Mouse (Mus musculus) stomach, embryonic 16.5 days (tissue): ENCODE data around the gene Gm14137. TPM values are rescaled to one million over a fixed set of nuclear protein-coding genes. Genes with fewer than 3 reads are reported as not detected.

Source experiments
- ATAC-seq: fragments of 200-750 bp; cut with Nextera tagmentation; 2 replicates; pipeline ENCODE4 v1.8.0; 2017; ENCODE audit warnings: moderate number of reproducible peaks, moderate TSS enrichment; ENCODE audit not compliant: insufficient read depth, low FRiP score
- H3K27ac ChIP-seq: fragments of 300-500 bp; sonication (generic); 2 replicates; pipeline ENCODE4 v1.5.1; 2014; ENCODE audit warnings: low read length
- H3K27me3 ChIP-seq: fragments of 300-500 bp; sonication (generic); 2 replicates; pipeline ENCODE4 v1.6.1; 2014; ENCODE audit warnings: low read length, control low read depth, mixed read lengths; ENCODE audit not compliant: control insufficient read depth, insufficient read depth
- H3K36me3 ChIP-seq: fragments of 300-500 bp; sonication (generic); 2 replicates; pipeline ENCODE4 v1.6.1; 2014; ENCODE audit warnings: low read length; ENCODE audit not compliant: control insufficient read depth, insufficient read depth
- H3K4me1 ChIP-seq: fragments of 300-500 bp; sonication (generic); 2 replicates; pipeline ENCODE4 v1.6.1; 2014; ENCODE audit warnings: low read length, control low read depth, mixed read lengths; ENCODE audit not compliant: control insufficient read depth, insufficient read depth
- H3K4me2 ChIP-seq: fragments of 300-500 bp; sonication (generic); 2 replicates; pipeline ENCODE4 v1.6.1; 2014; ENCODE audit warnings: low read depth, low read length, mixed read lengths
- H3K4me3 ChIP-seq: fragments of 300-500 bp; sonication (generic); replicated peaks from 2 replicates; pipeline ENCODE4 v1.5.1; 2014; ENCODE audit warnings: mild to moderate bottlenecking, low read length
- H3K9ac ChIP-seq: fragments of 300-500 bp; sonication (generic); 2 replicates; pipeline ENCODE4 v1.6.1; 2014; ENCODE audit warnings: low read length
- H3K9me3 ChIP-seq: fragments of 300-500 bp; sonication (generic); replicated peaks from 2 replicates; pipeline ENCODE4 v1.6.1; 2016; ENCODE audit warnings: low read length, control low read depth; ENCODE audit not compliant: control insufficient read depth
- WGBS: fragments of 180-500 bp; shearing (Covaris S2); extraction: QIAGEN DNeasy Blood & Tissue Kit; methylation state at CpG from one replicate; pipeline ENCODE4 v1.1.7; 2014; 5-methylcytosine and 5-hydroxymethylcytosine counted together
- polyA plus RNA-seq: library from polyadenylated mRNA; unstranded; fragments of >200 nt; fragmentation: Nextera tagmentation; extraction: Ambion mirVana; gene quantifications from 2 replicates; pipeline ENCODE4 v1.2.1, GENCODE M21; 2015

Gm14137 gene
- polyA plus RNA-seq, 1 experiment from 2014 or later = 3.6 TPM

DNA sequence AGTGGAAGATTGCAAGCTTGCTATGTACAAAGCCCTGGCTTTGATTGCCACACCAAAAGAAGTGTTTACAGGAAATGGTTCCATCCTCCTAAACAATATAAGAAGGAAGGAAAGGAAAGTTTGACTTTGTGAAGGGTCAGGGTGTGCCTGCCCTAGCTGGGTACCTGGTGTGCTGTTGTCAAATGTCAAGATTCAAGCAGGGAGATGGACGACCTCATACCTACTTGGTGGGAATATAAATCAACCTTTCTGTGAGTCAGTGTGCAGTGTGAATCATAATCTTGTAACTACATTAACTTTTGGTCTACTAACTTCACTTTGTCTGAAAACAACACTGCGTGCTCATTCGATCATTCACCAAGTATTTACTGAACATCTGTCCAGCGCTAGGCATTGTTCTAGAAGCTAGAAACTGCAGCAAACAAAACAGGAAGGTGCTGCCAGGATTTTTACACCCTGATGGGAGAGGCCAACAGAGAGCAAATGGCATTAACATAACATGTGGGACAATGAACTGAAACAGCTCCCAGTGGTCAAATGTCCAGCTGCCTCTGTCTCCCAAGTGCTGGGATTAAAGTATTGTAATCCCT lies 29.7 kb downstream of the Gm14137 start:
- peaks cover 12% of the 10 kb centered on the region for H3K4me1 ChIP-seq
- no peak overlapping the region for H3K4me2 ChIP-seq
- H3K4me3 ChIP-seq = no peak overlapping the region
- H3K9me3 ChIP-seq = no peaks in the 10 kb centered on the region
- ATAC-seq = no peak
- H3K27me3 ChIP-seq = no peaks in the 10 kb centered on the region
- H3K27ac ChIP-seq = peak overlapping the region; percentile 40; the same call in 1 of the 2 replicates
- H3K36me3 ChIP-seq = no peaks in the 10 kb centered on the region
- no peak overlapping the region for H3K9ac ChIP-seq
- 68% methylated on average over 4 of the region's 4 CpGs for WGBS

DNA sequence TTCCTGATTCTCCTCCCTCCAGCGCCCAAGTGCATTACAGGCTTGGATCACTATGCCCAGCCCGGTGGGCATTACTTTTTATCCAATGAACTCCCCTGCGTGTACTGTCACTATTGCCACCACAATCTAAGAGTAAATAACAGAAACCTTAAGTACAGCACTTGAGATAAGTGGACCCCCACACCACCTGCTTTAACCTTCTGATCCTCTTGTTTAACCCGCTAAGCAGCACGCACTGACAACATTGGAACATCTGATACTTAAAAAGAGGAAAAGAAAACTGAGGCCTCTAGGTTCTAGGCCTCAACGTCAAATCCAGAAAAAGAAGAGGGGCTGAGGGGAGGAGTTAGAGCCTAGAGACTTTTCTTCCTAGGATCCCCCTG lies 33.6 kb downstream of the Gm14137 start:
- peaks cover 8% of the 10 kb centered on the region for H3K36me3 ChIP-seq
- peaks cover 10% of the 10 kb centered on the region for H3K4me1 ChIP-seq
- no peak for ATAC-seq
- H3K4me3 ChIP-seq = peak overlapping the region; percentile 89
- no peaks in the 10 kb centered on the region for H3K27me3 ChIP-seq
- no peaks in the 10 kb centered on the region for H3K9me3 ChIP-seq
- 15% methylated on average over 6 of the region's 6 CpGs for whole genome bisulfite sequencing
- peak overlapping the region; percentile 95 for H3K27ac ChIP-seq
- peak overlapping the region; percentile 78 for H3K4me2 ChIP-seq
- H3K9ac ChIP-seq = peak overlapping the region; percentile 85

GRCm38 (mm10) chr2:119208344-119209175 lies 34.3 kb downstream of the Gm14137 start, which contains the start of the genes Zfyve19 and Dnajc17:
Gene Zfyve19, plus strand, starts transcription at chr2:119208617.
Gene Dnajc17, minus strand, starts transcription at chr2:119208795.
- under 1% methylated on average over 51 of the region's 51 CpGs for WGBS
- ATAC-seq = peak; percentile 97
- peak within 1 kb of the TSS; percentile 95 for H3K27ac ChIP-seq
- H3K9ac ChIP-seq = peak within 1 kb of the TSS; percentile 91
- H3K9me3 ChIP-seq = no peaks in the 10 kb centered on the region
- H3K4me2 ChIP-seq = peak within 1 kb of the TSS; percentile 78
- H3K4me1 ChIP-seq = peaks cover 7% of the 10 kb centered on the region; the same call in 1 of the 2 replicates
- H3K4me3 ChIP-seq = peak within 1 kb of the TSS; percentile 89
- H3K36me3 ChIP-seq = peaks cover 8% of the 10 kb centered on the region
- no peaks in the 10 kb centered on the region for H3K27me3 ChIP-seq

DNA sequence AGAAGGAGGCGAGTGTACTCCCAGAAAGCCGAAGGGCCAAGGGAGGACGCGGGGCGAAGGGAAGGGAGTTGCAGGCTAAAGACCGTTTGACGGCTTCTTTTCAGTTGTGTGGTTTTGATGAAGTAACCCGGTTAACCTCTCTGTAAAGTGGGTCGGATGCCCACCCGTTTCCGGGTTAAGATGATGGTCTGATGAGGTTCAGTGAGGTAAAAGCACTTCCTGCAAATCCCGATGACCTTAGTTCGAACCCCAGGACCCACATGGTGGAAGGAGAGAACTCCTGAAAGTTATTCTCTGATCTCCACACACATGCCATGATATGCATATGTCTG lies 34.8 kb downstream of the Gm14137 start:
- ATAC-seq = no peak
- Histone ChIP-seq H3K36me3 (peaks cover 8% of the 10 kb centered on the region), H3K4me1 (peaks cover 7% of the 10 kb centered on the region; the same call in 1 of the 2 replicates), H3K27ac (peak overlapping the region; percentile 74), H3K9me3 (no peaks in the 10 kb centered on the region), H3K4me3 (peak overlapping the region; percentile 89), H3K4me2 (peak overlapping the region; percentile 60), H3K27me3 (no peaks in the 10 kb centered on the region), H3K9ac (peak overlapping the region; percentile 91)
- 0% methylated on average over 13 of the region's 13 CpGs for WGBS

Other genes with a start within 250 kb of the Gm14137 start
- 20.1 and 21.1 TPM in 2 replicates for gene Chst14, start 248.0 kb upstream of the Gm14137 start, polyA plus RNA-seq
- 23.8 and 24.0 TPM in 2 replicates for gene Ccdc32, start 145.1 kb upstream of the Gm14137 start, polyA plus RNA-seq
- gene Rpusd2, start 139.7 kb upstream of the Gm14137 start, polyA plus RNA-seq = 3.0 and 3.3 TPM in 2 replicates
- 39.3 and 44.8 TPM in 2 replicates for gene Knl1, start 127.4 kb upstream of the Gm14137 start, polyA plus RNA-seq
- 33.1 and 36.6 TPM in 2 replicates for gene Rad51, start 61.7 kb upstream of the Gm14137 start, polyA plus RNA-seq
- 42.9 and 45.2 TPM in 2 replicates for gene Rmdn3, start 17.5 kb upstream of the Gm14137 start, polyA plus RNA-seq
- 5.9 and 9.9 TPM in 2 replicates for gene Gchfr, start 6.7 kb upstream of the Gm14137 start, polyA plus RNA-seq
- gene Zfyve19, start 34.1 kb downstream of the Gm14137 start, polyA plus RNA-seq = 51.6 and 55.2 TPM in 2 replicates
- gene Dnajc17, start 34.3 kb downstream of the Gm14137 start, polyA plus RNA-seq = 13.8 and 16.7 TPM in 2 replicates
- 3.4 TPM in 2 replicates for gene Ppp1r14d, start 55.4 kb downstream of the Gm14137 start, polyA plus RNA-seq
- gene Spint1, start 62.9 kb downstream of the Gm14137 start, polyA plus RNA-seq = 78.6 and 95.9 TPM in 2 replicates
- gene Rhov, start 96.8 kb downstream of the Gm14137 start, polyA plus RNA-seq = 30.2 and 34.5 TPM in 2 replicates
- 17.5 and 19.8 TPM in 2 replicates for gene Vps18, start 114.2 kb downstream of the Gm14137 start, polyA plus RNA-seq
- gene Dll4, start 151.3 kb downstream of the Gm14137 start, polyA plus RNA-seq = 6.8 and 8.2 TPM in 2 replicates
- gene Chac1, start 176.7 kb downstream of the Gm14137 start, polyA plus RNA-seq = 1.5 and 2.4 TPM in 2 replicates